ENCODE assay signal across 8 mouse cellular contexts in genomic region chr2:152696476-152697164, GRCm38 (mm10). TPM values are rescaled to one million over a fixed set of nuclear protein-coding genes. Genes with fewer than 3 reads are reported as not detected.
DNase-seq lines count a peak whose midpoint lies in the region; ATAC-seq and TF ChIP-seq lines count a peak whose summit lies in the region.

No protein-coding gene starts in this region.

- peak; percentile 82 for ATAC-seq in activated CD4-positive, CD25-positive, alpha-beta regulatory T cell, adult 4 months
- ATAC-seq in inflammation-experienced regulatory T-cells, adult 6 months: peak; percentile 89
- ATAC-seq in megakaryocyte-erythroid progenitor cell, adult 5-6 weeks (replicated peaks; ENCODE audit: low FRiP score, low TSS enrichment, poor library complexity, severe bottlenecking): peak; percentile 86

- peak overlapping the region; percentile 39; the same call in 1 of the 2 replicates for H3K27ac ChIP-seq in cortical plate, adult 2 months (ENCODE audit: insufficient read depth, low read length)

- peaks cover 4% of the 10 kb centered on the region; the same call in 1 of the 2 replicates for H3K4me1 ChIP-seq in cortical plate, adult 2 months (ENCODE audit: control insufficient read depth, insufficient read depth, low read length)

- intact Hi-C loops in gastrocnemius, postnatal 14 days (cut with DNase I; ENCODE audit: low total_unique reads): loop anchor here (5.0 kb wide), 1 partner anchor 71 kb away; no protein-coding TSS in a partner anchor

- peak; percentile 93 for DNase-seq in gastrocnemius, postnatal 14 days
- DNase-seq in left cerebral cortex, adult 9 months (ENCODE audit: low spot score in 2 of 2): peak; percentile 75 to 95
- DNase-seq in right cerebral cortex, postnatal 25 days: peak; percentile 90
- DNase-seq in urinary bladder, postnatal 36 days (ENCODE audit: low spot score in 2 of 2): peak; percentile 88 to 93

- no peak for TF ChIP-seq POLR2A in cortical plate, adult 2 months (IDR thresholded peaks at IDR 0.05; ENCODE audit: extremely low read depth, insufficient read depth, low read length)

- H3K4me3 ChIP-seq in cortical plate, adult 2 months (ENCODE audit: insufficient read depth, low read length): no peak overlapping the region

- peak; percentile 85 for TF ChIP-seq CTCF in cortical plate, adult 2 months (IDR thresholded peaks at IDR 0.05; ENCODE audit: extremely low read depth, insufficient read depth, low read length)

RNA-seq across cellular contexts. Expression of gene Mcts2, which starts 9.8 kb away (rescaled TPM):
- polyA plus RNA-seq in activated CD4-positive, CD25-positive, alpha-beta regulatory T cell, adult 4 months (2017; shearing (Covaris generic)): 1 to 10 TPM; 2.1 to 2.5 TPM
- polyA plus RNA-seq in cortical plate, adult 2 months (2012; rRNA removed): 20.0 and 21.5 TPM in 2 replicates
- total RNA-seq in gastrocnemius, postnatal 14 days (2021): 10 to 100 TPM; 11.9 to 13.8 TPM
- polyA plus RNA-seq in inflammation-experienced regulatory T-cells, adult 6 months (2017; shearing (Covaris generic)): 1 to 10 TPM; 2.4 to 3.7 (median 2.5) TPM
- total RNA-seq in megakaryocyte-erythroid progenitor cell, adult 5-6 weeks (2014; fragmentation: Nextera tagmentation): 12.5 and 20.3 TPM in 2 replicates
- 5.8 and 6.2 TPM in 2 replicates for total RNA-seq in megakaryocyte-erythroid progenitor cell, adult 5-6 weeks (2017)

RNA-seq across cellular contexts. Expression of gene H13, which starts 27.4 kb away (rescaled TPM):
- polyA plus RNA-seq in activated CD4-positive, CD25-positive, alpha-beta regulatory T cell, adult 4 months (2017; shearing (Covaris generic)): 10 to 100 TPM; 72.7 to 82.3 TPM
- polyA plus RNA-seq in cortical plate, adult 2 months (2012; rRNA removed): 65.9 and 68.4 TPM in 2 replicates
- total RNA-seq in gastrocnemius, postnatal 14 days (2021): 10 to 100 TPM; 45.8 to 49.1 TPM
- polyA plus RNA-seq in inflammation-experienced regulatory T-cells, adult 6 months (2017; shearing (Covaris generic)): 10 to 100 TPM; 61.6 to 72.9 (median 72.1) TPM
- 66.9 and 68.1 TPM in 2 replicates for total RNA-seq in megakaryocyte-erythroid progenitor cell, adult 5-6 weeks (2014; fragmentation: Nextera tagmentation)
- 56.1 and 69.1 TPM in 2 replicates for total RNA-seq in megakaryocyte-erythroid progenitor cell, adult 5-6 weeks (2017)

RNA-seq across cellular contexts. Expression of gene Id1, which starts 39.4 kb away (rescaled TPM):
- under 1 TPM; 0.56 to 0.97 TPM for polyA plus RNA-seq in activated CD4-positive, CD25-positive, alpha-beta regulatory T cell, adult 4 months (2017; shearing (Covaris generic))
- polyA plus RNA-seq in cortical plate, adult 2 months (2012; rRNA removed): 74.2 and 81.0 TPM in 2 replicates
- 10 to 100 TPM; 12.5 to 17.3 TPM for total RNA-seq in gastrocnemius, postnatal 14 days (2021)
- polyA plus RNA-seq in inflammation-experienced regulatory T-cells, adult 6 months (2017; shearing (Covaris generic)): under 1 TPM in 1 of 3 experiments, not detected in 2; 0.91 TPM
- not detected in 2 replicates for total RNA-seq in megakaryocyte-erythroid progenitor cell, adult 5-6 weeks (2014; fragmentation: Nextera tagmentation)
- not detected in 2 replicates for total RNA-seq in megakaryocyte-erythroid progenitor cell, adult 5-6 weeks (2017)

RNA-seq across cellular contexts. Expression of gene Cox4i2, which starts 57.4 kb away (rescaled TPM):
- polyA plus RNA-seq in activated CD4-positive, CD25-positive, alpha-beta regulatory T cell, adult 4 months (2017; shearing (Covaris generic)): not detected
- polyA plus RNA-seq in cortical plate, adult 2 months (2012; rRNA removed): 6.3 and 6.9 TPM in 2 replicates
- total RNA-seq in gastrocnemius, postnatal 14 days (2021): 1 to 10 TPM; 5.9 to 6.0 TPM
- polyA plus RNA-seq in inflammation-experienced regulatory T-cells, adult 6 months (2017; shearing (Covaris generic)): not detected
- total RNA-seq in megakaryocyte-erythroid progenitor cell, adult 5-6 weeks (2014; fragmentation: Nextera tagmentation): not detected in 2 replicates
- total RNA-seq in megakaryocyte-erythroid progenitor cell, adult 5-6 weeks (2017): not detected in 2 replicates

Comparison
In these comparisons a context has a peak if more than half of its experiments do, and no peak if none do; other contexts are left out.
1. RNA of gene Id1, which starts 39.4 kb away (polyA plus RNA-seq): 74.2 to 81.0 TPM in cortical plate, adult 2 months; 0.56 to 0.97 TPM in activated CD4-positive, CD25-positive, alpha-beta regulatory T cell, adult 4 months and 0.91 TPM in inflammation-experienced regulatory T-cells, adult 6 months; every median in the first group is over 10 times any median in the second.
2. Peak in every context shown above with its lines, with median percentiles within 50 percentile points of each other: ATAC-seq and DNase-seq.